Mouse (Mus musculus) megakaryocyte, adult 5-6 weeks (primary cell): ENCODE measurements around the gene Vezt. TPM values are rescaled to one million over a fixed set of nuclear protein-coding genes. Genes with fewer than 3 reads are reported as not detected.
A peak's percentile ranks its signal among the peaks of the same experiment; 100 is the strongest.

ENCODE experiments used
- ATAC-seq: 2 replicates; pipeline ENCODE4 v1.8.0; 2016; ENCODE audit warnings: mild to moderate bottlenecking, inconsistent platforms; ENCODE audit not compliant: poor library complexity, severe bottlenecking
- total RNA-seq, 2 experiments: library from RNA; stranded (forward) in 1 of 2; stranded (reverse) in 1 of 2; fragments of 153-499, 151-499 nt in 1 of 2; fragments of 221-1000, 200-1000 nt in 1 of 2; gene quantifications; 2 replicates each; pipeline versions ENCODE4 v1.2.3 to v1.2.4; 2015 to 2017

The Vezt gene
- total RNA-seq, 2 experiments from 2014 or later: 5.0 to 7.7 TPM

- no peak for ATAC-seq
Observed at GRCm38 (mm10) chr10:94038366-94039260, 3.0 kb upstream of the Vezt start.

GRCm38 (mm10) chr10:94037596-94037995 lies 2.0 kb upstream of the Vezt start:
- no peak for ATAC-seq

DNA sequence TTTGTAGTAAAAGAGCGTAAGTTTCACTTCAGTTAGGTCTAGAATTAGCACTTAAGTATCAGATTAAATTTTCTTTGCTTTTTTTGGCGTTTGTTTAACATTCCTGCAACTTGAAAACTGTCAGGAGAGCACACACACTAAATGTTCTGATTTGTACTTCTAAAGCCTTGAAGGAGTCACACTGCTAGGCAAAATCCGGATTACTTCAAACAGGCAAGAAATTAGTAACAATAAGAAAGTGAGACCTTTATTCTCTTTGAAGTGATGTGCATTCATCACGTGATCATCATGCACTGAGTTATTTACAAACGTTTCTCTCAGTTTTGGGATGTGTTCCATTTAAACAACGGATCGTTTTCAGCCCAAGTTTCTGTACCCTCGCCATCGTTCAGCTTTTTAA lies 1.6 kb upstream of the Vezt start:
- no peak for ATAC-seq

- ATAC-seq: no peak; the same call in 1 of the 2 replicates
Observed at GRCm38 (mm10) chr10:94036375-94036758, 750 bp upstream of the Vezt start.

- peak; percentile 46 for ATAC-seq
Observed at GRCm38 (mm10) chr10:94034876-94035657, 550 bp downstream of the Vezt start.

- no peak for ATAC-seq
Observed at GRCm38 (mm10) chr10:94031164-94031563, 4.5 kb downstream of the Vezt start.

GRCm38 (mm10) chr10:94028493-94028892 lies 7.1 kb downstream of the Vezt start:
- ATAC-seq: no peak

GRCm38 (mm10) chr10:94025079-94025478 lies 10.5 kb downstream of the Vezt start:
- ATAC-seq: no peak

DNA sequence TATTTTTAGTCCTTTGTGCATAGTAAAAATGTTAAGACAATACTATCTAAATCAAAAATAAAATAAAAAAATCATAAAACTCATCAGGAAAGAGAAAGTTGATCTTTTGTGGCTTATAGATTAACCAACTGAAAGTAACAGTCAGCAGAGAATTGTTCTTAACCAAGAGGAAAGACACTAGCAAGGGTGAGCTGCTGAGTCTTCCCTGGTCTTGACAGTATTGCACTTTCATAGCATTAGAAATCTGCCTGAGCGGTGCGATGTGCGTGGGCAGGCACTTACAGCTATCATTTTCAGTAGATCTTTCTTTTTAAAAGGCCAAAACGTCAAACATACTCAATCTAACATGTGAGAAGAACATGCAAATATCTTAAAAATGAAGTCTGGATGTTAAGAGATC lies 14.6 kb downstream of the Vezt start:
- no peak for ATAC-seq

GRCm38 (mm10) chr10:94020587-94020986 lies 15.0 kb downstream of the Vezt start:
- 0 out of 2 replicates have a peak, but pooled peaks have one; percentile 33 for ATAC-seq

DNA sequence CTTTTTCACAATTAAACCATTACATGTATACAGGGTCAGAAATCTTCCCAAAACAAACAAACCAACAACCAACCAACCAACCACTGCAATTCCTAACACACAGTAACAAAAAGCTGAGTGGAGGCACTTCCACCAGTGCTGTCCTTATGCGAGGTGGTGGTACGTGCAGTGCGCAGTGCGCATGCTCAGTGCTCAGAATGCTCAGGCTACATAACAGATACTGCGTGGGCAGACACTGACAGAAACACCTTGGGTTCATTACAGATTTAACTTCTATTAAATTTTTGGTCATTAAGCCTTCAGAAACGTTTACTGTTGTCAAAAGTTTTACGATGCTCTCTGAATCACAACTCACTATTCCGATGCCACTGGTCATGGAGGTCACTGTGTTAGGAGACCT lies 18.2 kb downstream of the Vezt start:
- ATAC-seq: no peak

GRCm38 (mm10) chr10:94014200-94014599 lies 21.4 kb downstream of the Vezt start:
- ATAC-seq: no peak

- ATAC-seq: peak; percentile 89
Observed at GRCm38 (mm10) chr10:94013196-94013595, 22.4 kb downstream of the Vezt start.

- no peak for ATAC-seq
Observed at GRCm38 (mm10) chr10:94011024-94011423, 24.6 kb downstream of the Vezt start.

GRCm38 (mm10) chr10:94009991-94010679 lies 25.5 kb downstream of the Vezt start:
- no peak for ATAC-seq

GRCm38 (mm10) chr10:94008356-94008755 lies 27.3 kb downstream of the Vezt start:
- no peak for ATAC-seq

DNA sequence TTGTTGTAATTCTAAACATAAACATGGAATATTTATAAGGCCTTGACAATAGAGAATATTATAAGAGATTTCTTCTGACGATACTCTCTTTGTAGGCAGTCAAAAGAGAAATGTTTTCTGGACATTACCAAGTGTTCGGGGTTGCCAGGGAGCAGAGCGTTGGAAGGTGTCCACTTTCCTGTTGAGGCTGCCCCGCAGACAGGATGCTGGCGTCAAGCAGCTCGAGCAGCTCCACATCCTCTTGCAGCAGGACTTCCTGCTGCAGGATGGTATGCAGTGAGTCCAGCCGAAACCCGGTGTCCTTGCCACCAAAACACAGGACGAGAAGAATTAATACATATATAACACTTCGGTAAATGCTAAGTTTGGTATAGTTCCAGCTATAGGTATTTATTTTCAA lies 35.4 kb downstream of the Vezt start:
- ATAC-seq: peak; percentile 77

DNA sequence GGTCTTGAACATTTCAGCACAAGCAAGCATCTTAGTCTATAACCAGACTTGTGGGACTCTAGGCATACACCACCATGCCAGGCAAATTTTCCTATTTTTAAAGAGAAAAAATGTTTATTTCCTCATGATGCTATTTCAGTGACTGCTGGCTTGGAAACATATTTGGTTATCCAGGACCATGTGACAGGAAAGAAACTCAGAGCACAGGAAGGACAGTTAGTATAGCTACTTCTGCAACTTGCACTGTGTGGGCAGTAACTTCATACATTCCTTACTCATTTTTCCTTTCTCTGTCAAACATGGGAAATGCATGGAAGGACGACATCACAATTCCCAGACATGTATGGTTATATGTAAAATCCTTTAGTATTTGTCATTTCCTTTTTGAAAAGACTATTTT lies 36.3 kb downstream of the Vezt start:
- no peak for ATAC-seq

DNA sequence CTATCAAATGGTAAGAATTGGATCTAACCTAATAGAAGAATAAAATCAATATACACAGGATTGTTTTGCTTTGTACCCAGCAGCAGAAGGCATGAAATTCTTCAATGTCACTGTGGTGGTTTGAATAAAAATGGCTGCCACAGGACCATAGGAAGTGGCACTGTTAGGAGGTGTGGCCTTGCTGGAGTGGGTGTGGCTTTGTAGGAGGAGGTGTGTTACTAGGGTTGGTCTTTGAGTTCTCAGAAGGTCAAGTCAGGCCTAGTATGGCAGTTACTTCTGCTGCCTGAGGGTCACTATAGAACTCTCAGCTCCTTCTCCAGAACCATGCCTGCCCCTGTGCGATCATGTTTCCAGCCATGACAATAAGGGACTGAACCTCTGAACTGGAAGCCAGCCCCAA lies 40.5 kb downstream of the Vezt start:
- ATAC-seq: no peak

GRCm38 (mm10) chr10:93994136-93994535 lies 41.5 kb downstream of the Vezt start:
- ATAC-seq: no peak

DNA sequence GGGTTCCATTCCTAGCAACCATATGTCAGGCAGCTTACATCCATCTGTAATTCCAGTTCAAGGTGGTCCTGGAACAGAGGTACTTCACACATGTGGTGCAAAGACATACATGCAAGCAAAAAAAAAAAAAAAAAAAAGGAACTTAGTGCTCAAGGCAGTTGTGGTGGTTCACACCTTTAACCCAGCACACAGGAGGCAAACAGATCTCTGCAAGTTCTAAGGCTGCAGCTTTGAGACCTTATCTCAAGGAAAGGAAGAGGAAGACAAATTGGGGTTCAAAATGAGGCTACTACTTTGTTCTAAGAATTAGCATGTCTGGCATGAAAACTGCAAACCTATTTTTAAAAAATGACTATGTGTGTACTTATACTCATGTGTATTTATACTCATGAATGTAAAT lies 50.3 kb downstream of the Vezt start:
- ATAC-seq: no peak
